Mouse (Mus musculus): ENCODE measurements at regions not wholly inside any gene's neighbourhood (a gene's known extent, or its start where the extent isn't known, plus 50 kb on each side); places are given as distances from the start of the nearest gene placed in this dataset.

GRCm38 (mm10) chr3:102574320-102574719 lies 104.6 kb downstream of the Ngf start:
- Histone ChIP-seq H3K4me1 (replicated peaks) (no peaks in the 10 kb centered on the region), H3K9ac (no peak overlapping the region), H3K4me3 (no peak overlapping the region), H3K9me3 (replicated peaks) (no peaks in the 10 kb centered on the region), H3K27ac (no peak overlapping the region), H3K27me3 (no peaks in the 10 kb centered on the region), H3K36me3 (no peaks in the 10 kb centered on the region), H3K4me2 (no peak overlapping the region)
- 87% methylated on average over 2 of the region's 2 CpGs for WGBS
- no peak for ATAC-seq (replicated peaks; ENCODE audit: insufficient number of reproducible peaks, insufficient read depth, low FRiP score, low read depth)

- no peak for ATAC-seq (replicated peaks; ENCODE audit: insufficient number of reproducible peaks, insufficient read depth, low FRiP score, low read depth)
- no peaks in the 10 kb centered on the region for H3K36me3 ChIP-seq
These were observed 107.2 kb downstream of the Ngf start for GRCm38 (mm10) chr3:102576896-102577295.

GRCm38 (mm10) chr3:102581830-102582229 lies 112.1 kb downstream of the Ngf start:
- Histone ChIP-seq H3K9ac (no peak overlapping the region), H3K9me3 (replicated peaks) (no peaks in the 10 kb centered on the region), H3K36me3 (no peaks in the 10 kb centered on the region), H3K27ac (no peak overlapping the region), H3K4me1 (replicated peaks) (peaks cover 5% of the 10 kb centered on the region; the same call in 1 of the 2 replicates), H3K27me3 (no peaks in the 10 kb centered on the region), H3K4me2 (no peak overlapping the region), H3K4me3 (no peak overlapping the region)
- 72% methylated on average over 3 of the region's 3 CpGs for WGBS
- no peak for ATAC-seq (replicated peaks; ENCODE audit: insufficient number of reproducible peaks, insufficient read depth, low FRiP score, low read depth)

More at GRCm38 (mm10) chr3:102576896-102577295, 107.2 kb downstream of the Ngf start:
- 87% methylated on average over 2 of the region's 2 CpGs for WGBS
- H3K4me3 ChIP-seq, result no peak overlapping the region
- no peak overlapping the region for H3K4me2 ChIP-seq
- no peak overlapping the region for H3K9ac ChIP-seq
- H3K4me1 ChIP-seq (replicated peaks), result no peaks in the 10 kb centered on the region
- no peaks in the 10 kb centered on the region for H3K27me3 ChIP-seq
- no peak overlapping the region for H3K27ac ChIP-seq
- no peaks in the 10 kb centered on the region for H3K9me3 ChIP-seq (replicated peaks)

GRCm38 (mm10) chr3:102585136-102585535 lies 115.4 kb downstream of the Ngf start:
- H3K9ac ChIP-seq, result no peak overlapping the region
- WGBS, result 84% methylated on average over 2 of the region's 2 CpGs
- H3K9me3 ChIP-seq (replicated peaks), result no peaks in the 10 kb centered on the region
- no peak overlapping the region for H3K4me3 ChIP-seq
- no peak overlapping the region for H3K27ac ChIP-seq
- peaks cover 5% of the 10 kb centered on the region; the same call in 1 of the 2 replicates for H3K4me1 ChIP-seq (replicated peaks)
- no peak for ATAC-seq (replicated peaks; ENCODE audit: insufficient number of reproducible peaks, insufficient read depth, low FRiP score, low read depth)
- no peaks in the 10 kb centered on the region for H3K36me3 ChIP-seq
- H3K4me2 ChIP-seq, result no peak overlapping the region
- no peaks in the 10 kb centered on the region; the same call in 1 of the 2 replicates for H3K27me3 ChIP-seq

GRCm38 (mm10) chr3:102586221-102586620 lies 116.5 kb downstream of the Ngf start:
- ATAC-seq (replicated peaks; ENCODE audit: insufficient number of reproducible peaks, insufficient read depth, low FRiP score, low read depth), result no peak
- Histone ChIP-seq H3K27ac (no peak overlapping the region), H3K4me1 (replicated peaks) (peaks cover 5% of the 10 kb centered on the region; the same call in 1 of the 2 replicates), H3K27me3 (peaks cover 4% of the 10 kb centered on the region; the same call in 1 of the 2 replicates), H3K36me3 (no peaks in the 10 kb centered on the region), H3K4me3 (no peak overlapping the region), H3K4me2 (no peak overlapping the region), H3K9ac (no peak overlapping the region), H3K9me3 (replicated peaks) (no peaks in the 10 kb centered on the region)
- 20% methylated on average over 5 of the region's 5 CpGs for WGBS

- Histone ChIP-seq H3K36me3 (no peaks in the 10 kb centered on the region), H3K4me1 (replicated peaks) (no peaks in the 10 kb centered on the region), H3K27ac (no peak overlapping the region), H3K9ac (no peak overlapping the region), H3K4me2 (no peak overlapping the region), H3K27me3 (peaks cover 6% of the 10 kb centered on the region; the same call in 1 of the 2 replicates), H3K9me3 (replicated peaks) (no peaks in the 10 kb centered on the region), H3K4me3 (no peak overlapping the region)
- WGBS, result 65% methylated on average over 7 of the region's 7 CpGs
- ATAC-seq (replicated peaks; ENCODE audit: insufficient number of reproducible peaks, insufficient read depth, low FRiP score, low read depth), result no peak
These were observed 122.3 kb downstream of the Ngf start for GRCm38 (mm10) chr3:102592041-102592440.

- H3K36me3 ChIP-seq, result no peaks in the 10 kb centered on the region
- no peak overlapping the region for H3K9ac ChIP-seq
- no peak overlapping the region for H3K4me3 ChIP-seq
- ATAC-seq (replicated peaks; ENCODE audit: insufficient number of reproducible peaks, insufficient read depth, low FRiP score, low read depth), result no peak
- WGBS, result 86% methylated on average over 4 of the region's 4 CpGs
- H3K9me3 ChIP-seq (replicated peaks), result no peaks in the 10 kb centered on the region
- H3K4me2 ChIP-seq, result no peak overlapping the region
- H3K4me1 ChIP-seq (replicated peaks), result no peaks in the 10 kb centered on the region
- 0 out of 2 replicates have a peak, but pooled peaks cover 5% of the 10 kb centered on the region for H3K27me3 ChIP-seq
- no peak overlapping the region for H3K27ac ChIP-seq
These were observed 127.3 kb downstream of the Ngf start for GRCm38 (mm10) chr3:102596944-102597551.

GRCm38 (mm10) chr3:102599061-102599460 lies 129.3 kb downstream of the Ngf start:
- no peak for ATAC-seq (replicated peaks; ENCODE audit: insufficient number of reproducible peaks, insufficient read depth, low FRiP score, low read depth)
- Histone ChIP-seq H3K4me1 (replicated peaks) (no peaks in the 10 kb centered on the region), H3K4me2 (no peak overlapping the region), H3K27me3 (0 out of 2 replicates have a peak, but pooled peaks cover 5% of the 10 kb centered on the region), H3K9ac (no peak overlapping the region), H3K4me3 (no peak overlapping the region), H3K36me3 (no peaks in the 10 kb centered on the region), H3K9me3 (replicated peaks) (no peaks in the 10 kb centered on the region), H3K27ac (no peak overlapping the region)
- WGBS, result 63% methylated on average over 7 of the region's 7 CpGs

GRCm38 (mm10) chr3:102602766-102603165 lies 131.6 kb upstream of the Tspan2 start:
- Histone ChIP-seq H3K27ac (no peak overlapping the region), H3K9me3 (replicated peaks) (no peaks in the 10 kb centered on the region), H3K36me3 (no peaks in the 10 kb centered on the region), H3K4me2 (no peak overlapping the region), H3K4me3 (no peak overlapping the region), H3K27me3 (no peaks in the 10 kb centered on the region), H3K4me1 (replicated peaks) (no peaks in the 10 kb centered on the region), H3K9ac (no peak overlapping the region)
- ATAC-seq (replicated peaks; ENCODE audit: insufficient number of reproducible peaks, insufficient read depth, low FRiP score, low read depth), result no peak
- WGBS, result 89% methylated on average over 13 of the region's 13 CpGs

- WGBS, result 61% methylated on average over 2 of the region's 2 CpGs
- no peaks in the 10 kb centered on the region for H3K27me3 ChIP-seq
- no peak for ATAC-seq (replicated peaks; ENCODE audit: insufficient number of reproducible peaks, insufficient read depth, low FRiP score, low read depth)
These were observed 129.0 kb upstream of the Tspan2 start for GRCm38 (mm10) chr3:102605284-102605683.

GRCm38 (mm10) chr3:102610970-102611369 lies 123.4 kb upstream of the Tspan2 start:
- ATAC-seq (replicated peaks; ENCODE audit: insufficient number of reproducible peaks, insufficient read depth, low FRiP score, low read depth), result no peak
- 40% methylated on average over 5 of the region's 5 CpGs for WGBS

More at GRCm38 (mm10) chr3:102605284-102605683, 129.0 kb upstream of the Tspan2 start:
- Histone ChIP-seq H3K4me3 (no peak overlapping the region), H3K9ac (no peak overlapping the region), H3K27ac (no peak overlapping the region), H3K4me2 (no peak overlapping the region), H3K9me3 (replicated peaks) (no peaks in the 10 kb centered on the region), H3K4me1 (replicated peaks) (no peaks in the 10 kb centered on the region), H3K36me3 (no peaks in the 10 kb centered on the region)

More at GRCm38 (mm10) chr3:102610970-102611369, 123.4 kb upstream of the Tspan2 start:
- H3K4me2 ChIP-seq, result no peak overlapping the region
- H3K36me3 ChIP-seq, result no peaks in the 10 kb centered on the region
- H3K4me1 ChIP-seq (replicated peaks), result no peaks in the 10 kb centered on the region; the same call in 1 of the 2 replicates
- H3K9me3 ChIP-seq (replicated peaks), result no peaks in the 10 kb centered on the region
- no peak overlapping the region for H3K4me3 ChIP-seq
- no peak overlapping the region for H3K9ac ChIP-seq
- H3K27ac ChIP-seq, result no peak overlapping the region
- H3K27me3 ChIP-seq, result no peaks in the 10 kb centered on the region

Measured in heart, embryonic 15.5 days (tissue).